Mouse (Mus musculus) forebrain, embryonic 15.5 days (tissue): ENCODE data around the gene Cdkn2b. TPM values are rescaled to one million over a fixed set of nuclear protein-coding genes. Genes with fewer than 3 reads are reported as not detected.
A peak's percentile ranks its signal among the peaks of the same experiment; 100 is the strongest.

Source experiments
- ATAC-seq: fragments of 200-750 bp; cut with Nextera tagmentation; replicated peaks from 2 replicates; pipeline ENCODE4 v1.8.0; 2017; ENCODE audit warnings: mild to moderate bottlenecking, moderate TSS enrichment, moderate library complexity
- H3K27ac ChIP-seq: fragments of 300-500 bp; sonication (generic); replicated peaks from 2 replicates; pipeline ENCODE4 v1.5.1; 2015; ENCODE audit warnings: mild to moderate bottlenecking, inconsistent platforms
- H3K27me3 ChIP-seq: fragments of 300-500 bp; sonication (generic); 2 replicates; pipeline ENCODE4 v1.6.1; 2015; ENCODE audit warnings: inconsistent platforms
- H3K36me3 ChIP-seq: fragments of 300-500 bp; sonication (generic); 2 replicates; pipeline ENCODE4 v1.6.1; 2015; ENCODE audit warnings: mild to moderate bottlenecking, inconsistent platforms
- H3K4me1 ChIP-seq: fragments of 300-500 bp; sonication (generic); 2 replicates; pipeline ENCODE4 v1.6.1; 2015; ENCODE audit warnings: inconsistent platforms
- H3K4me2 ChIP-seq: fragments of 300-500 bp; sonication (generic); replicated peaks from 2 replicates; pipeline ENCODE4 v1.6.1; 2015; ENCODE audit warnings: mild to moderate bottlenecking, inconsistent platforms
- H3K4me3 ChIP-seq: fragments of 300-500 bp; sonication (generic); 2 replicates; pipeline ENCODE4 v1.5.1; 2015; ENCODE audit warnings: mild to moderate bottlenecking, inconsistent platforms
- H3K9ac ChIP-seq: fragments of 300-500 bp; sonication (generic); replicated peaks from 2 replicates; pipeline ENCODE4 v1.6.1; 2015; ENCODE audit warnings: mild to moderate bottlenecking, inconsistent platforms
- H3K9me3 ChIP-seq: fragments of 300-500 bp; sonication (generic); 2 replicates; pipeline ENCODE4 v1.6.1; 2016; ENCODE audit warnings: inconsistent platforms
- WGBS: fragments of 180-500 bp; shearing (Covaris S2); methylation state at CpG from one replicate; pipeline ENCODE4 v1.1.7; 2015; ENCODE audit warnings: mixed read lengths; 5-methylcytosine and 5-hydroxymethylcytosine counted together
- polyA plus RNA-seq: library from polyadenylated mRNA; unstranded; fragments of >200 nt; fragmentation: Nextera tagmentation; extraction: Ambion mirVana; gene quantifications from 2 replicates; pipeline ENCODE4 v1.2.1, GENCODE M21; 2015

Cdkn2b gene
- polyA plus RNA-seq: 0.76 and 0.83 TPM in 2 replicates

- under 1% methylated on average over 61 of the region's 61 CpGs for WGBS
- Histone ChIP-seq H3K36me3 (no peaks in the 10 kb centered on the region), H3K27me3 (peaks cover 77% of the 10 kb centered on the region), H3K4me3 (peak within 1 kb of the TSS; percentile 47), H3K9ac (peak within 1 kb of the TSS; percentile 32; the same call in 1 of the 2 replicates), H3K27ac (no peak within 1 kb of the TSS), H3K9me3 (no peaks in the 10 kb centered on the region), H3K4me2 (peak within 1 kb of the TSS; percentile 81), H3K4me1 (peaks cover 10% of the 10 kb centered on the region)
- peak; percentile 96 for ATAC-seq
Measured at GRCm38 (mm10) chr4:89310491-89311254, at the start of gene Cdkn2b. Gene Cdkn2b (minus strand): TSS chr4:89311039.

- Histone ChIP-seq H3K4me3 (no peak overlapping the region), H3K4me2 (no peak overlapping the region), H3K4me1 (no peaks in the 10 kb centered on the region), H3K27ac (no peak overlapping the region), H3K9ac (no peak overlapping the region), H3K36me3 (no peaks in the 10 kb centered on the region), H3K9me3 (no peaks in the 10 kb centered on the region), H3K27me3 (no peaks in the 10 kb centered on the region)
- no peak for ATAC-seq
- WGBS: 57% methylated on average over 3 of the region's 3 CpGs
Measured at GRCm38 (mm10) chr4:89360349-89360748, 49.5 kb upstream of the Cdkn2b start.

GRCm38 (mm10) chr4:89359506-89359905 lies 48.7 kb upstream of the Cdkn2b start:
- Histone ChIP-seq H3K27ac (no peak overlapping the region), H3K9me3 (no peaks in the 10 kb centered on the region), H3K4me1 (no peaks in the 10 kb centered on the region), H3K9ac (no peak overlapping the region), H3K4me2 (no peak overlapping the region), H3K36me3 (no peaks in the 10 kb centered on the region), H3K4me3 (no peak overlapping the region), H3K27me3 (no peaks in the 10 kb centered on the region)
- WGBS: 92% methylated on average over 6 of the region's 6 CpGs
- ATAC-seq: no peak

GRCm38 (mm10) chr4:89353935-89354334 lies 43.1 kb upstream of the Cdkn2b start:
- Histone ChIP-seq H3K27me3 (no peaks in the 10 kb centered on the region), H3K4me3 (no peak overlapping the region), H3K27ac (no peak overlapping the region), H3K9me3 (no peaks in the 10 kb centered on the region), H3K4me2 (no peak overlapping the region), H3K9ac (no peak overlapping the region), H3K4me1 (no peaks in the 10 kb centered on the region), H3K36me3 (no peaks in the 10 kb centered on the region)
- 49% methylated on average over 9 of the region's 9 CpGs for WGBS
- no peak for ATAC-seq

- H3K36me3 ChIP-seq: no peaks in the 10 kb centered on the region
- H3K4me2 ChIP-seq: no peak overlapping the region
- H3K4me3 ChIP-seq: no peak overlapping the region
- H3K9me3 ChIP-seq: no peaks in the 10 kb centered on the region
- H3K9ac ChIP-seq: no peak overlapping the region
- 89% methylated on average over 3 of the region's 3 CpGs for WGBS
- H3K27me3 ChIP-seq: no peaks in the 10 kb centered on the region
- H3K4me1 ChIP-seq: no peaks in the 10 kb centered on the region
- ATAC-seq: no peak
- H3K27ac ChIP-seq: no peak overlapping the region
Measured at GRCm38 (mm10) chr4:89353071-89353582, 42.3 kb upstream of the Cdkn2b start.

- no peaks in the 10 kb centered on the region for H3K4me1 ChIP-seq
Measured at GRCm38 (mm10) chr4:89351474-89351873, 40.6 kb upstream of the Cdkn2b start.

GRCm38 (mm10) chr4:89350938-89351451 lies 40.2 kb upstream of the Cdkn2b start:
- no peaks in the 10 kb centered on the region for H3K9me3 ChIP-seq
- no peaks in the 10 kb centered on the region for H3K4me1 ChIP-seq
- no peak overlapping the region for H3K4me3 ChIP-seq
- no peaks in the 10 kb centered on the region for H3K27me3 ChIP-seq
- H3K9ac ChIP-seq: no peak overlapping the region
- H3K36me3 ChIP-seq: no peaks in the 10 kb centered on the region
- H3K4me2 ChIP-seq: no peak overlapping the region
- no peak overlapping the region for H3K27ac ChIP-seq
- WGBS: 68% methylated on average over 6 of the region's 6 CpGs
- no peak for ATAC-seq

More at GRCm38 (mm10) chr4:89351474-89351873, 40.6 kb upstream of the Cdkn2b start:
- Histone ChIP-seq H3K4me3 (no peak overlapping the region), H3K9ac (no peak overlapping the region), H3K9me3 (no peaks in the 10 kb centered on the region), H3K27me3 (no peaks in the 10 kb centered on the region), H3K36me3 (no peaks in the 10 kb centered on the region), H3K27ac (no peak overlapping the region), H3K4me2 (no peak overlapping the region)
- ATAC-seq: no peak
- WGBS: 55% methylated on average over 5 of the region's 5 CpGs

- no peaks in the 10 kb centered on the region for H3K4me1 ChIP-seq
- H3K27ac ChIP-seq: no peak overlapping the region
- WGBS: 60% methylated on average over 9 of the region's 9 CpGs
- no peaks in the 10 kb centered on the region for H3K36me3 ChIP-seq
- no peak overlapping the region for H3K4me2 ChIP-seq
- no peak overlapping the region for H3K4me3 ChIP-seq
- ATAC-seq: no peak
- no peaks in the 10 kb centered on the region for H3K9me3 ChIP-seq
- no peak overlapping the region for H3K9ac ChIP-seq
- H3K27me3 ChIP-seq: no peaks in the 10 kb centered on the region
Measured at GRCm38 (mm10) chr4:89350391-89350790, 39.6 kb upstream of the Cdkn2b start.

GRCm38 (mm10) chr4:89348842-89349241 lies 38.0 kb upstream of the Cdkn2b start:
- Histone ChIP-seq H3K27ac (no peak overlapping the region), H3K9ac (no peak overlapping the region), H3K27me3 (no peaks in the 10 kb centered on the region), H3K36me3 (no peaks in the 10 kb centered on the region), H3K4me1 (no peaks in the 10 kb centered on the region), H3K4me2 (no peak overlapping the region), H3K9me3 (no peaks in the 10 kb centered on the region), H3K4me3 (no peak overlapping the region)
- 70% methylated on average over 5 of the region's 5 CpGs for WGBS
- ATAC-seq: no peak

- H3K4me2 ChIP-seq: no peak overlapping the region
- H3K9ac ChIP-seq: no peak overlapping the region
- H3K9me3 ChIP-seq: no peaks in the 10 kb centered on the region
- H3K27ac ChIP-seq: no peak overlapping the region
- 14% methylated on average over 13 of the region's 13 CpGs for WGBS
- H3K4me1 ChIP-seq: peaks cover 10% of the 10 kb centered on the region
- peaks cover 49% of the 10 kb centered on the region for H3K27me3 ChIP-seq
- no peaks in the 10 kb centered on the region for H3K36me3 ChIP-seq
- no peak for ATAC-seq
- H3K4me3 ChIP-seq: no peak overlapping the region
Measured at GRCm38 (mm10) chr4:89313461-89313860, 2.6 kb upstream of the Cdkn2b start.

- H3K9ac ChIP-seq: no peak overlapping the region
- no peak overlapping the region for H3K27ac ChIP-seq
- peak overlapping the region; percentile 81 for H3K4me2 ChIP-seq
- peaks cover 10% of the 10 kb centered on the region for H3K4me1 ChIP-seq
- H3K27me3 ChIP-seq: peaks cover 82% of the 10 kb centered on the region
- ATAC-seq: no peak
- no peaks in the 10 kb centered on the region for H3K36me3 ChIP-seq
- H3K4me3 ChIP-seq: peak overlapping the region; percentile 47
- 3% methylated on average over 11 of the region's 11 CpGs for WGBS
- H3K9me3 ChIP-seq: no peaks in the 10 kb centered on the region
Measured at GRCm38 (mm10) chr4:89309996-89310395, 843 bp downstream of the Cdkn2b start.

- H3K9ac ChIP-seq: no peak overlapping the region
- ATAC-seq: no peak
- no peak overlapping the region for H3K4me2 ChIP-seq
- H3K4me3 ChIP-seq: no peak overlapping the region
- no peak overlapping the region for H3K27ac ChIP-seq
- H3K36me3 ChIP-seq: no peaks in the 10 kb centered on the region
- peaks cover 91% of the 10 kb centered on the region for H3K27me3 ChIP-seq
- H3K4me1 ChIP-seq: peaks cover 10% of the 10 kb centered on the region
- WGBS: 8% methylated on average over 3 of the region's 3 CpGs
- no peaks in the 10 kb centered on the region for H3K9me3 ChIP-seq
Measured at GRCm38 (mm10) chr4:89308001-89308400, 2.8 kb downstream of the Cdkn2b start.
